Mouse (Mus musculus) layer of hippocampus, adult 9-10 months (tissue): ENCODE measurements around the gene Rad9a.

Source experiments
- DNase-seq: peaks from one replicate; pipeline ENCODE4 v3.0.0; 2022; ENCODE audit warnings: low spot score

Rad9a gene

GRCm38 (mm10) chr19:4218293-4218692 is 16.8 kb upstream of the Rad9a start:
- no peak for DNase-seq

DNA sequence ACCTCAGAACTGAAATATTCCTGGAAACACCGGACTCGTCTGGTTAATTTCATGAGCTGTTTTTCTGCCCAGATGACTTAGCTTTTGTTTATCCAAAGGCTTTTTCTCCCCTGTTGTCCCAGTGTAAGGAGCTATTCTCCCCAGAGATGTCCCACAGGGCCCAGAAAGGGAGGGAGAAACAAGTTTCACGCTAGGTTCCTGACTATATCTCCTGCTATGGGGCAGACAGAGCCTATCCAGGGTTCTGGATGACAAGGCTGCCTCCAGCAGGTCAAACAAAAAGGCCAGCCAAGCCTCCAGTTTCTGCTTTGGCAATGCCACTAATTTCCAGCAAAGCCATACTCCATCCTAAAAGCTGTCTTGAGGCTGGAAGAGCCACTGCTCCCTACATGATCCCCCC is 16.4 kb upstream of the Rad9a start:
- no peak for DNase-seq

DNA sequence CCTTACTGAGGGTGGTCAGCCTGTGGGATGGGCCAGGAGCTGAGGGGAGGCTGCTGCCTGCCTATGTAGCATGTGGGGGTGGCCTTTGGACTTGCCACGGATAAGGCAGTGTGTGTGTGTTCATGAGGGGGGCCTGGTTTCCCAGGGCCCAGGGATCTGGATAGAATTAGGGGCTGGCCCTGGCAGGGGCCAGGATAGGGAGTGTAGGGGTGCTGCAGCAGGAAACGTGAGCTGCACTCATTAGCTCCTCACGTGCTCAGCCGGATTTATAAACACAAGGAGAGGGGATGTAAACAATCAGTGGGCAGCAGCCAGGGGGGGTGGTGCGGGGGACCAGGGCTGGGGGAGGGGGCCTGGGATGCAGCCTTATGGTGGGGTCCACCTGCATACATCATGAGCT is 15.7 kb upstream of the Rad9a start:
- DNase-seq: no peak

DNA sequence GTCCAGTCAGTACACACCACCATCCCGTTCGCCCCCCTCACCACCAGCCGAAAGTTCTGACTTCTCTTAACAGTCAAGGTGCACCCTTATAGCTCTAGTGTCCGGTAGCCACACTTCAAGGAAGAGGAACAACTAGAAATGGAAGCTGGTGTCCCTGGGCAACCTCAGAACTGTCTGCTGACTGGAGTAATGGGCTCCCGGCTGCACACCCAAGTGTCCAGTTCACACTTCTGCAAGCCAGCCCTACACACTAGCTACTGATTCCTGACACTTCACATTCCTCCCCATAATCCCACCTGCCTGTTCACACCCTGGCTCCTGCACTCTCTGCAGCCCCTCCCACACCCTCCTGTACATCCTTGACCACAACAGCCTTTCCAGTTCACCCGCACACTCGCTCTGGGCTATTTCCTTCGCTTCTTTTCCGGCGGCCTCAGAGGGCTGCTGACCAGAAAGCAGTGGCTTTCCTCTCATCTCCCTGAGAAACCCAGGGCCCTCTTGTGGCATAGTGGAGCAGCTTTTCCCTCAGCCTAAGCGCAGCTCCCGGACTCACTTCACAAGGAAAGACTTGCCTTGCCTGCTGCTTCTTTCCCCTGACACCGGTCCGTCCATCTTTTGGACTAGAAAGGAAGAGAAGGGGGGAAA is 14.7 kb upstream of the Rad9a start:
- DNase-seq: no peak

- no peak for DNase-seq
Observed at GRCm38 (mm10) chr19:4215451-4215840, 14.0 kb upstream of the Rad9a start.

DNA sequence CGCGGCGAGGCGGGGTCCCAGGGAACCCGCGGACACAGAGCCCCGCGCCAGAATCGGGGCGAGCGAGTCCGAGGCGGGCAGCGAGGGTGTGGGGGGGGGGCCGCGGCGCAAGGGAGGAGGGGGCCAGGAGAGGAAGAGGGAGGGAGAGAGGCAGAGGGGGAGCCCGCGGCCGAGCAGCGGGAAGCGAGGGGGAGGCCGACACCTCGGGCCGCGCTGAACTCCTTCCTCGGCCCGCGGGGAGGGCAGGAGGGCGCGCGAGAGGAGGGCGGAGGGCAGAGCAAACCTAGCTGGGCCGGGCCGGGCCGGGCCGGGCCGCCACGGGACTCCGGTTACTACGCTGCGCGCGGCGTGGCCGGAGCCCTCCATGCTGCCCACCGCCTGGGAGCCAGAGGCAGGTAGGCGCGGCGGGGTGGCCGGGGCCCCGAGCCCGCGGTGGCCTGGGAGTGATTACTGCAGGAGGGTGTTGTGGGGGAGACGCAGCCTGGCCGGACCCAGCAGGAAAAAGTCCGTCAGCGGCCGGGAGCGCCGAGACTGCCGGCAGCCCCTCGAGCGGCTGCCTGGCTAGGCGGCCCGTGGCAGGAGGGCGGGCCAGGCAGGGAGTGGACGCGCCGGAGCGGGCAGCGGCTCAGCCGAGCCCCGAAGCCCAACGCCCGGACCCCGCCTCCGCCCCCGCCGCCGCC is 13.4 kb upstream of the Rad9a start:
- no peak for DNase-seq

DNA sequence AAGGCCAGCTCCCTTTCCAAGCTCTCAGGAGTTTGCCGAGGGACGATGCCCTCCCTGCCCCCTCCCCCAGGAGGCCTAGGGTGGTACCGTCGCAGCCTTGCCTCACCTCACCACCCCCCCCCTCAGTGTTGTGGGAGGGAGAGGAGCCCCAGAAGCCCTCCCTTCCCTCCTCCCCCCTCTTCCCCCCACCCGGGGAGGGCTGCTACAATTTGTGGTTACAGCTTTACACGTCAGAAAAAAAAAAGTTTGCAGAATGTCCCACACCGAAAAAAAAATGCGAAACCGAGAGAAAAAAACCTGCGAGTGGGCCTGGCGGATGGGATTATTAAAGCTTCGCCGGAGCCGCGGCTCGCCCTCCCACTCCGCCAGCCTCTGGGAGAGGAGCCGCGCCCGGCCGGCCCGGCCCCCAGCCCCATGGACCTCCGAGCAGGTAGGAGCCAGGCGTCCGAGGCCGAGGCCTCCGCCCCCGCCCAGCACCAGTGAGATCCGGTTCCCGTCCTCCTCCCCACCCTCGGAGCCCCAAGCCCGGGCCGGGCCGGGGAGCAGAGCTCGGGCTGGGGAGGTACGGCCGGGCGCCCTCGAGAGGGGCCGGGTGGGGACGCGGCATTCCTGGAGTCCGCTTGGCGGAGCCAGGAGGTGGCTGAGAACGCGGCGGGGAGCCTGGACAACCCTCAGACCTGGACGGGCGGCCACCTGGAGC is 12.8 kb upstream of the Rad9a start, which contains the start of the genes Clcf1 and AC109138.7:
Gene Clcf1, plus strand, starts transcription at position 168 of the 700 bp plus-strand sequence.
Gene AC109138.7, plus strand, starts transcription at position 287 of the 700 bp plus-strand sequence.
- no peak for DNase-seq

- no peak for DNase-seq
Observed at GRCm38 (mm10) chr19:4213524-4213974, 12.1 kb upstream of the Rad9a start.

GRCm38 (mm10) chr19:4211891-4212588 is 10.6 kb upstream of the Rad9a start:
- DNase-seq: no peak

DNA sequence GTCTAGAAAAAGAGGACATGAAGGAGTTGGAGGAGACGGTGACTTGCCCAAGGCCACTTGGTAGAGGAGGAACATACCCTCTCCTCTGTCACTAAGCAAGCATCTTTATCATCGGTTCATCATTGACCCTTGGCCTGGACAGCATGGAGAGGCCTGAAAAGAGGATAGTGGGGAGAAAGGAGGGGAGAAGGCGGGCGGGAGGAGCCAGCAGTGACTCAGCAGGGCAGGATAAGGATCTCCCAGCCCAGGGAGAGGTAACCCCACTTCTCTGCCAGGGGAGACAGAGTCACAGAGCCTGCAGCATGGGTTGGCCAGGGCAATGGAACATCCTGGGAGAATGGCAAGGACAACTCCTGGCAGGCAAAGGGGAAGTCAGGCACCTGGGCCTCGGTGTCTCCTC is 7.1 kb upstream of the Rad9a start:
- DNase-seq: no peak

- DNase-seq: no peak
Observed at GRCm38 (mm10) chr19:4206971-4207370, 5.5 kb upstream of the Rad9a start.

- no peak for DNase-seq
Observed at GRCm38 (mm10) chr19:4204889-4205288, 3.4 kb upstream of the Rad9a start.

DNA sequence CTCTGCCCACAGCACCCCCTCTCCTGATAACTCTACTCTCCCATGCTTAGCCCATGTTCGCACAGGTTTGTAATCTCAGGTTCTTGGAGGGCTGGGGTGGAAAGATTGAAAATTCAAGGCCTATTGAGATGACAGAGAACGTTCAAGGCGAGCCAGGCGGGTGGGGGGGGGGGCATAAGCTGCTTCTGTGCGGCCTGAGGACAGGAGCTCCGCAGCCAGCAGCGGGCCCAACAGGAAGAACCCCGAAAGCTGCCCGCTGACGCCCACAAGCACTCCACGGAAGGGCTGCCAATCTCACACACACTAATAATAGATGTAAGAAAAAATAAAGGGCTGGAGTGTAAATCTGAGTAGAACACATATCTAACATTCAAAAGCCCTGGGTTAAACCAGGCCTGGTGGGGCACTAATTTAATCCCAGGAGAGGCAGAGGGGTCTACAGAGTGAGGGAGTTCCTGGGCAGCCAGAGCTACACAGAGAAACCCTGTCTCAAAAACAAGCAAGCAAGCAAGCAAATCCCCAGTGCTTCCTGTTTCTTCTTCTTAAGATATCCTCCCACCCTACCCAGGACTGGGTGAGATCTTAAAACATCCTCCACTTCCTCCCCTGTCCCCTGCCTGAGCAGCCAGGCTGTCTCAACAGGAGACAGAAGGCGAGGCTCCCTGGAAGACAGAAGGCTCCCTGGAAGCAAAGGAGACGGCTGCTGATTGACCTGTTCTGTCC is 2.3 kb upstream of the Rad9a start:
- no peak for DNase-seq

- no peak for DNase-seq
Observed at GRCm38 (mm10) chr19:4203148-4203547, 1.7 kb upstream of the Rad9a start.

GRCm38 (mm10) chr19:4202149-4202548 is 687 bp upstream of the Rad9a start:
- no peak for DNase-seq

DNA sequence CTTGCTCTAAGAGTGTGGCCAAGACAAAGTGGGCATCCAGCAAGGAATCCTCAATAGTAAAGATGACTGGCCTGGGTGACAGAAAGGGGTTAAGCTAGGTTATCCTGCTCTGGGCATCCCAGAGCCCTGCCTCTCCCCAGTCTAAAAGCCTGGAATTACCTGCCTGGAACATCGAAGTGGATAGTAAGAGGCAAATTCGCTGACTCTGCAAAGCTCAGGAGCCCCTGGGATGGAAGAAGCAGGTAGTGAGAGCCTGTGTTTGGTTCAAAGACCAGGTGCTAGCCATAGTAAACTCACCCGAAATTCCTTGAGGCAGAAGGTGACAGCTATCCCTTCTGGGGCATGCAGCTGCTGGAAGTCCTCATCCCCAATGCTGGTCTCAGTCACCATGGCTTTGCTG is 4.3 kb downstream of the Rad9a start:
- no peak for DNase-seq

DNA sequence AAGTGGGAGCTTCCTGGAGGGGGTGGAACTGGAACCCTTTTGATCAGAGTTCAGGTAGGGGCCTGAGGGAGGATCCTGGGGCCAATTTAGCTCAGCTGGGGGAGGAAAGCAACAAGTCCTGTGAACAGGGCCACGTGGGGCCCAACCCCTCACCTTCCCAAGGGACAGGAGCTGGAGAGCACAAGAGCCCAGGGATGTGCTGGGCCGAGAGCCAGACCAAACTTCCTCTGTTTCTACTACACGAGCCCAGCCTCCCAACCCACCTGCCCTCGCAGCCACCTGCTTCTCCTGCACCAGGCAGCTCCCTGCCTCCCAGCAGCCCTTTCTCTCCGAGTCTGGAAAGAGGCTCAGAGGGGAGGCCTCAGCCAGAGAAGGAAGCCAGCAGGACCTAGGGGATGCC is 4.9 kb downstream of the Rad9a start:
- no peak for DNase-seq

- no peak for DNase-seq
Observed at GRCm38 (mm10) chr19:4196048-4196447, 5.4 kb downstream of the Rad9a start.

- DNase-seq: no peak
Observed at GRCm38 (mm10) chr19:4194776-4195650, 6.4 kb downstream of the Rad9a start.

GRCm38 (mm10) chr19:4194021-4194724 is 7.3 kb downstream of the Rad9a start:
- DNase-seq: no peak
